Mouse (Mus musculus): ENCODE data around the gene Faim2.
A peak's percentile ranks its signal among the peaks of the same experiment; 100 is the strongest.

Faim2 gene

GRCm38 (mm10) chr15:99527629-99528353 lies at the start of gene Faim2:
TSS of gene Faim2 (minus strand) at chr15:99528165.
- peak; percentile 92 for DNase-seq

GRCm38 (mm10) chr15:99569123-99569522 lies 41.2 kb upstream of the Faim2 start:
- DNase-seq: no peak

- DNase-seq: no peak
Measured at GRCm38 (mm10) chr15:99568682-99569081, 40.7 kb upstream of the Faim2 start.

- DNase-seq: no peak
Measured at GRCm38 (mm10) chr15:99567371-99567770, 39.4 kb upstream of the Faim2 start.

GRCm38 (mm10) chr15:99560246-99560645 lies 32.3 kb upstream of the Faim2 start:
- DNase-seq: no peak

- DNase-seq: no peak
Measured at GRCm38 (mm10) chr15:99558947-99559346, 31.0 kb upstream of the Faim2 start.

GRCm38 (mm10) chr15:99553767-99554166 lies 25.8 kb upstream of the Faim2 start:
- no peak for DNase-seq

GRCm38 (mm10) chr15:99549901-99550300 lies 21.9 kb upstream of the Faim2 start:
- no peak for DNase-seq

- DNase-seq: no peak
Measured at GRCm38 (mm10) chr15:99547732-99548131, 19.8 kb upstream of the Faim2 start.

GRCm38 (mm10) chr15:99546596-99546995 lies 18.6 kb upstream of the Faim2 start:
- DNase-seq: no peak

GRCm38 (mm10) chr15:99544047-99544446 lies 16.1 kb upstream of the Faim2 start:
- DNase-seq: no peak

GRCm38 (mm10) chr15:99539891-99540290 lies 11.9 kb upstream of the Faim2 start:
- DNase-seq: no peak

GRCm38 (mm10) chr15:99536889-99537862 lies 9.2 kb upstream of the Faim2 start:
- no peak for DNase-seq

- DNase-seq: peak; percentile 10
Measured at GRCm38 (mm10) chr15:99532023-99532422, 4.1 kb upstream of the Faim2 start.

- DNase-seq: peak; percentile 68
Measured at GRCm38 (mm10) chr15:99531146-99531545, 3.2 kb upstream of the Faim2 start.

GRCm38 (mm10) chr15:99526681-99527080 lies 1.3 kb downstream of the Faim2 start:
- peak; percentile 79 for DNase-seq

- peak; percentile 23 for DNase-seq
Measured at GRCm38 (mm10) chr15:99520306-99520705, 7.7 kb downstream of the Faim2 start.

GRCm38 (mm10) chr15:99519626-99520025 lies 8.3 kb downstream of the Faim2 start:
- DNase-seq: peak; percentile 19

GRCm38 (mm10) chr15:99517715-99518114 lies 10.2 kb downstream of the Faim2 start:
- DNase-seq: peak; percentile 16

- DNase-seq: no peak
Measured at GRCm38 (mm10) chr15:99516715-99517114, 11.2 kb downstream of the Faim2 start.

GRCm38 (mm10) chr15:99511797-99512525 lies 16.0 kb downstream of the Faim2 start:
- peak; percentile 85 for DNase-seq

- no peak for DNase-seq
Measured at GRCm38 (mm10) chr15:99510621-99511020, 17.3 kb downstream of the Faim2 start.

GRCm38 (mm10) chr15:99509840-99510239 lies 18.1 kb downstream of the Faim2 start:
- DNase-seq: no peak
